Mouse (Mus musculus): Measurements from ENCODE around the gene Asap2. TPM values are rescaled to one million over a fixed set of nuclear protein-coding genes. Genes with fewer than 3 reads are reported as not detected.

Gene Asap2
- polyA plus RNA-seq, 1 experiment: 13.9 TPM

GRCm38 (mm10) chr12:21140153-21140552, 149.9 kb downstream of the Asap2 start:
- Histone ChIP-seq H3K9me3 (replicated peaks; ENCODE audit: control insufficient read depth, insufficient read depth, low read length, poor library complexity, severe bottlenecking) (no peaks in the 10 kb centered on the region), H3K4me1 (ENCODE audit: control insufficient read depth, insufficient read depth, low read length) (peaks cover 8% of the 10 kb centered on the region), H3K27me3 (ENCODE audit: control insufficient read depth, insufficient read depth, low read length, poor library complexity, severe bottlenecking) (no peaks in the 10 kb centered on the region)

GRCm38 (mm10) chr12:21140741-21141308, 150.6 kb downstream of the Asap2 start:
- TF ChIP-seq POLR2A (IDR thresholded peaks at IDR 0.05; ENCODE audit: insufficient read depth, low read length) (no peak), CTCF (IDR thresholded peaks at IDR 0.05; ENCODE audit: low read depth, low read length) (no peak), EP300 (IDR thresholded peaks at IDR 0.05; ENCODE audit: insufficient read depth, low read depth, low read length) (no peak)
- H3K9me3 ChIP-seq (replicated peaks; ENCODE audit: control insufficient read depth, insufficient read depth, low read length, poor library complexity, severe bottlenecking): no peaks in the 10 kb centered on the region
- peaks cover 5% of the 10 kb centered on the region for H3K4me1 ChIP-seq (ENCODE audit: control insufficient read depth, insufficient read depth, low read length)
- H3K27ac ChIP-seq (ENCODE audit: insufficient read depth, low read length): no peak overlapping the region
- no peak overlapping the region for H3K4me3 ChIP-seq (ENCODE audit: low read depth, low read length)
- H3K36me3 ChIP-seq (ENCODE audit: control insufficient read depth, insufficient read depth, low read length, poor library complexity, severe bottlenecking): no peaks in the 10 kb centered on the region
- H3K9ac ChIP-seq (ENCODE audit: low read depth, poor library complexity, severe bottlenecking): no peak overlapping the region
- H3K27me3 ChIP-seq (ENCODE audit: control insufficient read depth, insufficient read depth, low read length, poor library complexity, severe bottlenecking): no peaks in the 10 kb centered on the region

More at GRCm38 (mm10) chr12:21140153-21140552, 149.9 kb downstream of the Asap2 start:
- H3K9ac ChIP-seq (ENCODE audit: low read depth, poor library complexity, severe bottlenecking): no peak overlapping the region
- H3K36me3 ChIP-seq (ENCODE audit: control insufficient read depth, insufficient read depth, low read length, poor library complexity, severe bottlenecking): no peaks in the 10 kb centered on the region
- no peak overlapping the region for H3K4me3 ChIP-seq (ENCODE audit: low read depth, low read length)
- TF ChIP-seq POLR2A (IDR thresholded peaks at IDR 0.05; ENCODE audit: insufficient read depth, low read length): no peak
- TF ChIP-seq EP300 (IDR thresholded peaks at IDR 0.05; ENCODE audit: insufficient read depth, low read depth, low read length): no peak
- no peak for TF ChIP-seq CTCF (IDR thresholded peaks at IDR 0.05; ENCODE audit: low read depth, low read length)
- no peak overlapping the region for H3K27ac ChIP-seq (ENCODE audit: insufficient read depth, low read length)

DNA sequence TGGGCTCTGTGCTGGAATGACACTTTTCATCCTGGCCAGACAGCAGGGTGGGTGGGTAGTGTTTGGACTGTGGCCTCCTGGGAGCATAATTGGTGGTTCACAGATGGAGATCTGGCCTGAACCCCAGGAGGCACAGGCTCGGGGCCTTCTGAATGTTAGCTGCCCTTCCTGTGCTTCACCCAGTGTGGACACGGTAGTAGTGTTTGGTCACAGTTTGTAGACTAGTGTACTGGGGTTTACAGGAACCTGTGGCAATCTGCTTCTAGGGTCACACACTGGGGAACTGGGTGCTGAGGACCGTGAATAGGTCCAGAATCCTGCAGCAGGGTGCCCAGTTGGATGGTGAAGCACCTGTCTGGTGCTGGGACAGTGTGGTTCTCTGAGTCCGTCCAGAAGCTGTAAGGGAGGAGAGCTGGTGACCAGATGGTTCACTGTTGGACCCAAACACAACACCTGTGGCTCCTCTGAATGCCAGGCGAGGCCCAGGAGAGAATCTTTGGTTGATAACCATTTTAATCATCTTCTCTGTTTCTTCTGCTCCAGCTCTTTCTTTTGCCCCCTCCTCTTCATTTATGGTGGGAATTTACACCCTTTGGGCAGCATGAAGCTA, 151.5 kb downstream of the Asap2 start:
- no peaks in the 10 kb centered on the region for H3K36me3 ChIP-seq (ENCODE audit: control insufficient read depth, insufficient read depth, low read length, poor library complexity, severe bottlenecking)
- no peak overlapping the region for H3K27ac ChIP-seq (ENCODE audit: insufficient read depth, low read length)
- H3K27me3 ChIP-seq (ENCODE audit: control insufficient read depth, insufficient read depth, low read length, poor library complexity, severe bottlenecking): no peaks in the 10 kb centered on the region
- no peaks in the 10 kb centered on the region for H3K9me3 ChIP-seq (replicated peaks; ENCODE audit: control insufficient read depth, insufficient read depth, low read length, poor library complexity, severe bottlenecking)
- no peak overlapping the region for H3K9ac ChIP-seq (ENCODE audit: low read depth, poor library complexity, severe bottlenecking)
- TF ChIP-seq CTCF (IDR thresholded peaks at IDR 0.05; ENCODE audit: low read depth, low read length) (no peak), EP300 (IDR thresholded peaks at IDR 0.05; ENCODE audit: insufficient read depth, low read depth, low read length) (no peak), POLR2A (IDR thresholded peaks at IDR 0.05; ENCODE audit: insufficient read depth, low read length) (no peak)
- H3K4me1 ChIP-seq (ENCODE audit: control insufficient read depth, insufficient read depth, low read length): peaks cover 3% of the 10 kb centered on the region
- H3K4me3 ChIP-seq (ENCODE audit: low read depth, low read length): no peak overlapping the region

GRCm38 (mm10) chr12:21142489-21143254, 152.4 kb downstream of the Asap2 start:
- H3K27me3 ChIP-seq (ENCODE audit: control insufficient read depth, insufficient read depth, low read length, poor library complexity, severe bottlenecking): no peaks in the 10 kb centered on the region
- no peaks in the 10 kb centered on the region for H3K36me3 ChIP-seq (ENCODE audit: control insufficient read depth, insufficient read depth, low read length, poor library complexity, severe bottlenecking)
- peaks cover 3% of the 10 kb centered on the region for H3K4me1 ChIP-seq (ENCODE audit: control insufficient read depth, insufficient read depth, low read length)
- H3K9ac ChIP-seq (ENCODE audit: low read depth, poor library complexity, severe bottlenecking): no peak overlapping the region
- no peaks in the 10 kb centered on the region for H3K9me3 ChIP-seq (replicated peaks; ENCODE audit: control insufficient read depth, insufficient read depth, low read length, poor library complexity, severe bottlenecking)
- no peak overlapping the region for H3K4me3 ChIP-seq (ENCODE audit: low read depth, low read length)
- no peak overlapping the region for H3K27ac ChIP-seq (ENCODE audit: insufficient read depth, low read length)
- no peak for TF ChIP-seq CTCF (IDR thresholded peaks at IDR 0.05; ENCODE audit: low read depth, low read length)
- no peak for TF ChIP-seq POLR2A (IDR thresholded peaks at IDR 0.05; ENCODE audit: insufficient read depth, low read length)
- no peak for TF ChIP-seq EP300 (IDR thresholded peaks at IDR 0.05; ENCODE audit: insufficient read depth, low read depth, low read length)

- TF ChIP-seq POLR2A (IDR thresholded peaks at IDR 0.05; ENCODE audit: insufficient read depth, low read length) (no peak), CTCF (IDR thresholded peaks at IDR 0.05; ENCODE audit: low read depth, low read length) (no peak), EP300 (IDR thresholded peaks at IDR 0.05; ENCODE audit: insufficient read depth, low read depth, low read length) (no peak)
- Histone ChIP-seq H3K9me3 (replicated peaks; ENCODE audit: control insufficient read depth, insufficient read depth, low read length, poor library complexity, severe bottlenecking) (no peaks in the 10 kb centered on the region), H3K4me3 (ENCODE audit: low read depth, low read length) (no peak overlapping the region), H3K27me3 (ENCODE audit: control insufficient read depth, insufficient read depth, low read length, poor library complexity, severe bottlenecking) (no peaks in the 10 kb centered on the region), H3K36me3 (ENCODE audit: control insufficient read depth, insufficient read depth, low read length, poor library complexity, severe bottlenecking) (no peaks in the 10 kb centered on the region), H3K27ac (ENCODE audit: insufficient read depth, low read length) (no peak overlapping the region), H3K9ac (ENCODE audit: low read depth, poor library complexity, severe bottlenecking) (no peak overlapping the region), H3K4me1 (ENCODE audit: control insufficient read depth, insufficient read depth, low read length) (peaks cover 3% of the 10 kb centered on the region)
Observed at GRCm38 (mm10) chr12:21144602-21145001, 154.3 kb downstream of the Asap2 start.

GRCm38 (mm10) chr12:21145050-21145449, 154.8 kb downstream of the Asap2 start:
- no peak overlapping the region for H3K9ac ChIP-seq (ENCODE audit: low read depth, poor library complexity, severe bottlenecking)
- no peak overlapping the region for H3K27ac ChIP-seq (ENCODE audit: insufficient read depth, low read length)
- H3K36me3 ChIP-seq (ENCODE audit: control insufficient read depth, insufficient read depth, low read length, poor library complexity, severe bottlenecking): no peaks in the 10 kb centered on the region
- H3K27me3 ChIP-seq (ENCODE audit: control insufficient read depth, insufficient read depth, low read length, poor library complexity, severe bottlenecking): no peaks in the 10 kb centered on the region
- H3K4me1 ChIP-seq (ENCODE audit: control insufficient read depth, insufficient read depth, low read length): peaks cover 3% of the 10 kb centered on the region
- H3K4me3 ChIP-seq (ENCODE audit: low read depth, low read length): no peak overlapping the region
- TF ChIP-seq EP300 (IDR thresholded peaks at IDR 0.05; ENCODE audit: insufficient read depth, low read depth, low read length) (no peak), CTCF (IDR thresholded peaks at IDR 0.05; ENCODE audit: low read depth, low read length) (no peak), POLR2A (IDR thresholded peaks at IDR 0.05; ENCODE audit: insufficient read depth, low read length) (no peak)
- H3K9me3 ChIP-seq (replicated peaks; ENCODE audit: control insufficient read depth, insufficient read depth, low read length, poor library complexity, severe bottlenecking): no peaks in the 10 kb centered on the region

Measured in ES-Bruce4 (cell line).